Mouse (Mus musculus) MEL (cell line): Measurements from ENCODE around the gene Tcf7. TPM values are rescaled to one million over a fixed set of nuclear protein-coding genes. Genes with fewer than 3 reads are reported as not detected.

Experiments
- DNase-seq: peaks from one replicate; pipeline ENCODE4 v3.0.0; 2011; ENCODE audit warnings: low read depth, low spot score
- H3K27ac ChIP-seq: 2 replicates; pipeline ENCODE4 v1.5.1; 2012; ENCODE audit warnings: low read depth, mild to moderate bottlenecking, control low read depth, low read length, moderate library complexity; ENCODE audit not compliant: control insufficient read depth
- H3K27me3 ChIP-seq, 2 experiments: fragments of 150-350 bp in 1 of 2; sonication (generic) in 1 of 2; 2 replicates each; pipeline ENCODE4 v1.6.1; 2012; ENCODE audit warnings: low read length in 2 of 2, mild to moderate bottlenecking in 2 of 2, improper control_type of control experiment in 1 of 2, moderate library complexity in 1 of 2; ENCODE audit not compliant: insufficient read depth in 2 of 2, control insufficient read depth in 1 of 2
- H3K36me3 ChIP-seq, 2 experiments: 2 replicates each; pipeline ENCODE4 v1.6.1; 2012 to 2014; ENCODE audit warnings: low read length in 2 of 2, improper control_type of control experiment in 1 of 2, inconsistent platforms in 1 of 2, mild to moderate bottlenecking in 1 of 2; ENCODE audit not compliant: insufficient read depth in 2 of 2, control insufficient read depth in 1 of 2
- H3K4me1 ChIP-seq, 2 experiments: fragments of 150-350 bp in 1 of 2; sonication (generic) in 1 of 2; 2 replicates each; pipeline ENCODE4 v1.6.1; 2012; ENCODE audit warnings: low read length in 2 of 2, improper control_type of control experiment in 1 of 2, mild to moderate bottlenecking in 1 of 2; ENCODE audit not compliant: insufficient read depth in 2 of 2, control insufficient read depth in 1 of 2
- H3K4me3 ChIP-seq, 2 experiments: fragments of 150-350 bp in 1 of 2; sonication (generic) in 1 of 2; 2 replicates each; pipeline ENCODE4 v1.5.1; 2012; ENCODE audit warnings: low read depth in 2 of 2, low read length in 2 of 2, mild to moderate bottlenecking in 2 of 2, moderate library complexity in 2 of 2, control low read depth in 1 of 2, improper control_type of control experiment in 1 of 2; ENCODE audit not compliant: control insufficient read depth in 1 of 2, insufficient read depth in 1 of 2
- H3K79me2 ChIP-seq: 2 replicates; pipeline ENCODE4 v1.6.1; 2012; ENCODE audit warnings: mild to moderate bottlenecking, low read length, moderate library complexity; ENCODE audit not compliant: control insufficient read depth, poor library complexity, insufficient read depth
- H3K9ac ChIP-seq: 2 replicates; pipeline ENCODE4 v1.6.1; 2012; ENCODE audit warnings: low read depth, mild to moderate bottlenecking, control low read depth, low read length, moderate library complexity; ENCODE audit not compliant: control insufficient read depth, poor library complexity, severe bottlenecking
- H3K9me3 ChIP-seq: fragments of 150-350 bp; sonication (generic); replicated peaks from 2 replicates; pipeline ENCODE4 v1.6.1; 2012; ENCODE audit warnings: mild to moderate bottlenecking, low read length, improper control_type of control experiment, moderate library complexity; ENCODE audit not compliant: insufficient read depth
- BHLHE40 ChIP-seq: IDR thresholded peaks from 2 replicates; pipeline ENCODE4 v1.6.1; 2012; ENCODE audit warnings: low read depth, mild to moderate bottlenecking, inconsistent platforms, low read length, improper control_type of control experiment, borderline replicate concordance
- CHD1 ChIP-seq: IDR thresholded peaks from 2 replicates; pipeline ENCODE4 v1.6.1; 2012; ENCODE audit warnings: low read depth, mild to moderate bottlenecking, inconsistent platforms, low read length, improper control_type of control experiment
- CHD2 ChIP-seq: IDR thresholded peaks from 2 replicates; pipeline ENCODE4 v1.6.1; 2011; ENCODE audit warnings: low read length, improper control_type of control experiment
- CTCF ChIP-seq, 3 experiments: IDR thresholded peaks in 2 of 3; conservative IDR thresholded peaks in 1 of 3; 2 replicates each; pipeline ENCODE4 v1.5.1; 2011 to 2012; ENCODE audit warnings: low read length in 3 of 3, low read depth in 2 of 3, mild to moderate bottlenecking in 2 of 3, improper control_type of control experiment in 1 of 3, inconsistent platforms in 1 of 3, mixed read lengths in 1 of 3, moderate library complexity in 1 of 3; ENCODE audit not compliant: control insufficient read depth in 1 of 3, insufficient read depth in 1 of 3, poor library complexity in 1 of 3, severe bottlenecking in 1 of 3
- E2F4 ChIP-seq: IDR thresholded peaks from 2 replicates; pipeline ENCODE4 v1.6.1; 2011; ENCODE audit warnings: low read depth, low read length, improper control_type of control experiment, borderline replicate concordance
- GABPA ChIP-seq: IDR thresholded peaks from 2 replicates; pipeline ENCODE4 v1.6.1; 2012; ENCODE audit warnings: low read depth, mild to moderate bottlenecking, inconsistent platforms, low read length, improper control_type of control experiment, moderate library complexity
- HCFC1 ChIP-seq: IDR thresholded peaks from 2 replicates; pipeline ENCODE4 v1.6.1; 2012; ENCODE audit warnings: low read depth, mild to moderate bottlenecking, inconsistent platforms, low read length, improper control_type of control experiment, moderate library complexity
- JUND ChIP-seq: IDR thresholded peaks from 2 replicates; pipeline ENCODE4 v1.6.1; 2011; ENCODE audit warnings: low read depth, mild to moderate bottlenecking, improper control_type of control experiment, low read length
- KAT2A ChIP-seq: conservative IDR thresholded peaks from 2 replicates; pipeline ENCODE4 v1.6.1; 2012; ENCODE audit warnings: low read depth, low read length, improper control_type of control experiment, inconsistent platforms
- MAZ ChIP-seq: IDR thresholded peaks from 2 replicates; pipeline ENCODE4 v1.6.1; 2012; ENCODE audit warnings: low read depth, mild to moderate bottlenecking, inconsistent platforms, low read length, improper control_type of control experiment
- MEF2A ChIP-seq: IDR thresholded peaks from 2 replicates; pipeline ENCODE4 v1.6.1; 2014; ENCODE audit warnings: low read depth, mild to moderate bottlenecking, inconsistent platforms, low read length, improper control_type of control experiment; ENCODE audit not compliant: poor library complexity, insufficient replicate concordance, severe bottlenecking; ENCODE audit errors: extremely low read depth
- MXI1 ChIP-seq: IDR thresholded peaks from 2 replicates; pipeline ENCODE4 v1.6.1; 2011; ENCODE audit warnings: mild to moderate bottlenecking, low read depth, low read length, improper control_type of control experiment
- NRF1 ChIP-seq: IDR thresholded peaks from 2 replicates; pipeline ENCODE4 v1.6.1; 2014; ENCODE audit warnings: low read depth, mild to moderate bottlenecking, inconsistent platforms, low read length, improper control_type of control experiment, moderate library complexity; ENCODE audit not compliant: poor library complexity, insufficient read depth, severe bottlenecking
- POLR2A ChIP-seq, 2 experiments: IDR thresholded peaks; 2 replicates each; pipeline ENCODE4 v1.6.1; 2011 to 2012; ENCODE audit warnings: low read length in 2 of 2, mild to moderate bottlenecking in 2 of 2, control low read depth in 1 of 2, improper control_type of control experiment in 1 of 2, low read depth in 1 of 2, moderate library complexity in 1 of 2; ENCODE audit not compliant: control insufficient read depth in 1 of 2, insufficient read depth in 1 of 2, poor library complexity in 1 of 2
- POLR2AphosphoS2 ChIP-seq: IDR thresholded peaks from 2 replicates; pipeline ENCODE4 v1.6.1; 2011; ENCODE audit warnings: low read length, improper control_type of control experiment
- SIN3A ChIP-seq: IDR thresholded peaks from 2 replicates; pipeline ENCODE4 v1.6.1; 2012; ENCODE audit warnings: low read length, improper control_type of control experiment, inconsistent platforms
- SMC3 ChIP-seq: IDR thresholded peaks from 2 replicates; pipeline ENCODE4 v1.6.1; 2011; ENCODE audit warnings: low read depth, low read length, improper control_type of control experiment
- TAL1 ChIP-seq: IDR thresholded peaks from 2 replicates; pipeline ENCODE4 v1.6.1; 2012; ENCODE audit warnings: mild to moderate bottlenecking, inconsistent platforms, low read length, moderate library complexity, mixed read lengths
- TBP ChIP-seq: IDR thresholded peaks from 2 replicates; pipeline ENCODE4 v1.8.0; 2011; ENCODE audit warnings: low read depth, low read length, improper control_type of control experiment
- TCF12 ChIP-seq: IDR thresholded peaks from 2 replicates; pipeline ENCODE4 v1.6.1; 2014; ENCODE audit warnings: low read depth, mild to moderate bottlenecking, inconsistent platforms, low read length, improper control_type of control experiment, moderate library complexity
- UBTF ChIP-seq: IDR thresholded peaks from 2 replicates; pipeline ENCODE4 v1.6.1; 2012; ENCODE audit warnings: low read depth, mild to moderate bottlenecking, inconsistent platforms, low read length, improper control_type of control experiment, moderate library complexity, borderline replicate concordance; ENCODE audit not compliant: insufficient read depth
- USF1 ChIP-seq: IDR thresholded peaks from 2 replicates; pipeline ENCODE4 v1.6.1; 2014; ENCODE audit warnings: low read depth, mild to moderate bottlenecking, inconsistent platforms, low read length, improper control_type of control experiment, moderate library complexity
- USF2 ChIP-seq, 2 experiments: IDR thresholded peaks; 2 replicates each; pipeline ENCODE4 v1.6.1; 2011 to 2012; ENCODE audit warnings: improper control_type of control experiment in 2 of 2, low read length in 2 of 2, borderline replicate concordance in 1 of 2, inconsistent platforms in 1 of 2, low read depth in 1 of 2, mild to moderate bottlenecking in 1 of 2; ENCODE audit not compliant: insufficient read depth in 1 of 2
- ZKSCAN1 ChIP-seq: IDR thresholded peaks from 2 replicates; pipeline ENCODE4 v1.6.1; 2012; ENCODE audit warnings: low read depth, mild to moderate bottlenecking, inconsistent platforms, low read length, improper control_type of control experiment, moderate library complexity
- ZMIZ1 ChIP-seq: IDR thresholded peaks from 2 replicates; pipeline ENCODE4 v1.6.1; 2012; ENCODE audit warnings: low read depth, mild to moderate bottlenecking, inconsistent platforms, low read length, improper control_type of control experiment, moderate library complexity
- ZNF384 ChIP-seq: IDR thresholded peaks from 2 replicates; pipeline ENCODE4 v1.6.1; 2012; ENCODE audit warnings: low read depth, mild to moderate bottlenecking, inconsistent platforms, low read length, improper control_type of control experiment
- polyA plus RNA-seq, 2 experiments: library from polyadenylated mRNA; stranded (reverse) in 1 of 2; unstranded in 1 of 2; fragments of >175 nt in 1 of 2; fragments of >200 nt in 1 of 2; gene quantifications; 2 replicates each; pipeline versions ENCODE4 v1.2.1 to v1.2.4; 2012; ENCODE audit warnings: low replicate concordance in 2 of 2, low read depth in 1 of 2; ENCODE audit not compliant: insufficient read length in 2 of 2, insufficient read depth in 1 of 2, missing spikeins in 1 of 2
- total RNA-seq: library from RNA; depleted of rRNA; stranded (reverse); fragments of 300-350 nt; gene quantifications from 2 replicates; pipeline ENCODE4 v1.2.3, GENCODE M21; 2012

Tcf7 gene
- total and polyA plus RNA-seq, 3 experiments: 0.12 to 2.3 TPM; not detected in 1

DNA sequence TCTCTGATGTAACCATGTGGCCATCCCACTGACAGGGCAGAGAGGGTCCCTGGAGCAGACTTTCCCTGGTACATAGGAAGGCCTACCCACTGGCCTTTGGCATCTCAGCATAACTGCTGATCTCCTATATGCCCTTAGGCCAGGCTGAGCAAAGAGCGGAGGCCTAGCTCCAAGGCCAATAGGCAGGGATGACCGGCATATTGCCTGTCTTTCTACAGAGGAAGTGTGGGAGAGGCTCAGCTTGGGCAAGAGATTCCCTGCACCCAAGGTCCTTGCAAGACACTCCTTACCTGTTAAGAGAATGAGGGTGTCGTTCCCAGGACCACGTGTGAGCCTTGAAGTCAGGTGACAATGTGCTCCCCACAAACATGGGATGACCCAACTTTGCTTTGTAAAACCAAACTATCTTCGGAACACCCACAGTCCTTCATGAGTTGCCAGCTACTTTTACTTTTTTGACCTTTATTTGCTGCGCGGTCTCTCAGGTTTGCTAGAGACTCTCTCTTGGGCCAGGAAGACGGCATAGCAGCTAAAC is 3.1 kb downstream of the Tcf7 start:
- Histone ChIP-seq H3K27ac (no peak overlapping the region), H3K4me1 (no peaks in the 10 kb centered on the region), H3K27me3 (no peaks in the 10 kb centered on the region), H3K9me3 (no peaks in the 10 kb centered on the region), H3K79me2 (no peaks in the 10 kb centered on the region), H3K36me3 (no peaks in the 10 kb centered on the region), H3K9ac (no peak overlapping the region), H3K4me3 (no peak overlapping the region)
- DNase-seq: no peak
- TF ChIP-seq ZMIZ1 (no peak), TAL1 (no peak), MEF2A (no peak), CTCF (IDR thresholded peaks at IDR 0.05 in 2 of 3, conservative IDR thresholded peaks at IDR 0.05 in 1 of 3; ENCODE audit: control insufficient read depth in 1 of 3, insufficient read depth in 1 of 3, low read depth in 2 of 3, low read length in 3 of 3, poor library complexity in 1 of 3, severe bottlenecking in 1 of 3) (no peak), HCFC1 (no peak), BHLHE40 (no peak), CHD1 (no peak), SMC3 (no peak), POLR2A (IDR thresholded peaks at IDR 0.05; ENCODE audit: control insufficient read depth in 1 of 2, insufficient read depth in 1 of 2, low read depth in 1 of 2, low read length in 2 of 2, poor library complexity in 1 of 2) (no peak), TBP (no peak), CHD2 (no peak), USF2 (IDR thresholded peaks at IDR 0.05; ENCODE audit: borderline replicate concordance in 1 of 2, insufficient read depth in 1 of 2, low read depth in 1 of 2, low read length in 2 of 2) (no peak), JUND (no peak), MAZ (no peak), GABPA (no peak)

DNA sequence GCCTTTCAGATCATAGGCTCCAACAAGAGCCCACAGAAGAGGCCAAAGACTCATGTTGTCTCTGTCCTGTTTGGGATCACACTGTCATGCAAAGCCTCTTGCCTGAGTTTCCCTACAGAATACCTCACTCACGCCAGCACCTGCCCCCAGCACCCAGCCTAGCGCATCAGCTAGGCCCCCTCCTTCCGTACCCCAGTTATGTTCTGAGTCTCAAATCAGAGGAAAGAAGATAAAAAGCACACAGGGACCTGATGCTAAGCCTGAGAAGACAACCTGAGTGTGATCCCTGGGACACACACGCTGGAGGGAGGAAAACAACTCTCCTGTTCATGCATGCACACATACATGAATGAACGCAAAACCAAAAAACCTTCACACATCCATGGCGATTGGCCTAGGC is 3.8 kb downstream of the Tcf7 start:
- Histone ChIP-seq H3K79me2 (no peaks in the 10 kb centered on the region), H3K4me3 (no peak overlapping the region), H3K9ac (no peak overlapping the region), H3K27me3 (no peaks in the 10 kb centered on the region), H3K9me3 (no peaks in the 10 kb centered on the region), H3K27ac (no peak overlapping the region), H3K4me1 (no peaks in the 10 kb centered on the region), H3K36me3 (no peaks in the 10 kb centered on the region)
- no peak for DNase-seq
- no peak for TF ChIP-seq TBP
- no peak for TF ChIP-seq ZKSCAN1
- TF ChIP-seq ZNF384: no peak
- TF ChIP-seq SIN3A: no peak
- TF ChIP-seq KAT2A: no peak
- no peak for TF ChIP-seq ZMIZ1
- no peak for TF ChIP-seq TCF12
- TF ChIP-seq E2F4: no peak
- TF ChIP-seq POLR2AphosphoS2: no peak
- no peak for TF ChIP-seq UBTF
- no peak for TF ChIP-seq MXI1
- TF ChIP-seq CHD2: no peak
- no peak for TF ChIP-seq NRF1
- no peak for TF ChIP-seq HCFC1
- TF ChIP-seq POLR2A (IDR thresholded peaks at IDR 0.05; ENCODE audit: control insufficient read depth in 1 of 2, insufficient read depth in 1 of 2, low read depth in 1 of 2, low read length in 2 of 2, poor library complexity in 1 of 2): no peak
- no peak for TF ChIP-seq USF1
